Mouse (Mus musculus) stomach, embryonic 16.5 days (tissue): ENCODE measurements around the gene Slc44a4. TPM values are rescaled to one million over a fixed set of nuclear protein-coding genes. Genes with fewer than 3 reads are reported as not detected.
"Not testable (repeated sequence)": the region's sequence is repeated elsewhere in the genome, so short reads cannot be mapped to it uniquely, and the experiment has no call there.

Source experiments
- ATAC-seq: fragments of 200-750 bp; cut with Nextera tagmentation; 2 replicates; pipeline ENCODE4 v1.8.0; 2017; ENCODE audit warnings: moderate number of reproducible peaks, moderate TSS enrichment; ENCODE audit not compliant: insufficient read depth, low FRiP score
- H3K27ac ChIP-seq: fragments of 300-500 bp; sonication (generic); 2 replicates; pipeline ENCODE4 v1.5.1; 2014; ENCODE audit warnings: low read length
- H3K27me3 ChIP-seq: fragments of 300-500 bp; sonication (generic); 2 replicates; pipeline ENCODE4 v1.6.1; 2014; ENCODE audit warnings: low read length, control low read depth, mixed read lengths; ENCODE audit not compliant: control insufficient read depth, insufficient read depth
- H3K36me3 ChIP-seq: fragments of 300-500 bp; sonication (generic); 2 replicates; pipeline ENCODE4 v1.6.1; 2014; ENCODE audit warnings: low read length; ENCODE audit not compliant: control insufficient read depth, insufficient read depth
- H3K4me1 ChIP-seq: fragments of 300-500 bp; sonication (generic); 2 replicates; pipeline ENCODE4 v1.6.1; 2014; ENCODE audit warnings: low read length, control low read depth, mixed read lengths; ENCODE audit not compliant: control insufficient read depth, insufficient read depth
- H3K4me2 ChIP-seq: fragments of 300-500 bp; sonication (generic); 2 replicates; pipeline ENCODE4 v1.6.1; 2014; ENCODE audit warnings: low read depth, low read length, mixed read lengths
- H3K4me3 ChIP-seq: fragments of 300-500 bp; sonication (generic); replicated peaks from 2 replicates; pipeline ENCODE4 v1.5.1; 2014; ENCODE audit warnings: mild to moderate bottlenecking, low read length
- H3K9ac ChIP-seq: fragments of 300-500 bp; sonication (generic); 2 replicates; pipeline ENCODE4 v1.6.1; 2014; ENCODE audit warnings: low read length
- H3K9me3 ChIP-seq: fragments of 300-500 bp; sonication (generic); replicated peaks from 2 replicates; pipeline ENCODE4 v1.6.1; 2016; ENCODE audit warnings: low read length, control low read depth; ENCODE audit not compliant: control insufficient read depth
- WGBS: fragments of 180-500 bp; shearing (Covaris S2); extraction: QIAGEN DNeasy Blood & Tissue Kit; methylation state at CpG from one replicate; pipeline ENCODE4 v1.1.7; 2014; 5-methylcytosine and 5-hydroxymethylcytosine counted together
- polyA plus RNA-seq: library from polyadenylated mRNA; unstranded; fragments of >200 nt; fragmentation: Nextera tagmentation; extraction: Ambion mirVana; gene quantifications from 2 replicates; pipeline ENCODE4 v1.2.1, GENCODE M21; 2015

Slc44a4 gene
- polyA plus RNA-seq, 1 experiment from 2014 or later: 19.3 TPM

DNA sequence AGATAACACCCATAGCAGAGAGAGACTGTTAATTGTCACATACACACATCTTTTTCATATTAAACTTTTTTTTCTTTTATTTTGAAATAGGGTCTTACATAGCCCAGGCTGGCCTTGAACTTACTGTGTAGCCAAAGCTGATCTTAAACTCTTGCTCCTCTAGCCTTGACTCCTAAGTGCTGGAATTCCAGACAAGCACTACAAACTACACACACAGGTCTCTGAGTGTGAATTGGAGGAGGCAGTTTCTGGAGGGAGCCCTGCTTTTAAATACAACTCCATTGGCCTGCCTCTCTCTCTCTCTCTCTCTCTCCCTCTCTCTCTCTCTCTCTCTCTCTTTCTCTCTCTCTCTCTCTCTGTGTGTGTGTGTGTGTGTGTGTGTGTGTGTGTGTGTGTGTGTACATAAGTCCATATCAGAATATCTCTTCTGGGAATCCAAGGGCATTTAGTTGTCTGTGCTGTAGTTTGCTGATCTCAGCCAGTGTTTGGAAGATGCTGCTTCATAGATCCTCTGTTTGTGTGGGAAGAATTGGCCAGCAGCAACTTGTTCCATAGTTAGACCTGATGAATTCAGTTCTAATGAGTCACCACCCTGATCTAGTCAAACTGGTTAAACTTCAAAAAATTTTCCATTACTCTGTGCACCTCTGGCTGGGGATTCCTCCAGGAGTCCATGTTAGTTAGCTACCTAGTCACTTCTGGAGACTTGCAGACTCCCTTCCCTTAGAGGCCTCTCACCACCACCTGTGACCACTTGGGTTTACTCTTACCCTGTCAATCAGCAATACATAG is 46.6 kb downstream of the Slc44a4 start:
- Histone ChIP-seq H3K27ac (peak overlapping the region; percentile 99), H3K4me3 (no peak overlapping the region), H3K4me2 (no peak overlapping the region), H3K4me1 (peaks cover 24% of the 10 kb centered on the region), H3K36me3 (no peaks in the 10 kb centered on the region), H3K27me3 (no peaks in the 10 kb centered on the region), H3K9ac (no peak overlapping the region), H3K9me3 (no peaks in the 10 kb centered on the region)
- no peak for ATAC-seq

DNA sequence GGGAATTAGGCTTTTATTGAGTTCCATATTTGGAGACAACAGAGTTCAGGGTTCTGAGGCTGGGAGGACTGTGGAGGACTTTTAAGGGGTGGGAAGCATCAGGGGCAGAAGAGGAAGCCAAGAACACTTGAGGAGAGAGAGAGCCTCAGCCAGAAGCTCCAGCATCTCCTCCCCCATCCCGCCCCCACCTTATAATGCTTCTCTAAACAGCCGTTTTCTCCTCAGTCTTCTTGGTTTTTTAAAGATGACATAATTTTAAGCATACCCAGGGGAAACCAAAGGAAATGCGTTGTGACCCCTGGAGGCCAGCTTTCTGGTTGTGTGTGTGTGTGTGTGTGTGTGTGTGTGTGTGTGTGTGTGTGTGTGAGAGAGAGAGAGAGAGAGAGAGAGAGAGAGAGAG is 47.9 kb downstream of the Slc44a4 start:
- peak overlapping the region; percentile 99 for H3K27ac ChIP-seq
- WGBS: 23% methylated on average over 3 of the region's 3 CpGs

DNA sequence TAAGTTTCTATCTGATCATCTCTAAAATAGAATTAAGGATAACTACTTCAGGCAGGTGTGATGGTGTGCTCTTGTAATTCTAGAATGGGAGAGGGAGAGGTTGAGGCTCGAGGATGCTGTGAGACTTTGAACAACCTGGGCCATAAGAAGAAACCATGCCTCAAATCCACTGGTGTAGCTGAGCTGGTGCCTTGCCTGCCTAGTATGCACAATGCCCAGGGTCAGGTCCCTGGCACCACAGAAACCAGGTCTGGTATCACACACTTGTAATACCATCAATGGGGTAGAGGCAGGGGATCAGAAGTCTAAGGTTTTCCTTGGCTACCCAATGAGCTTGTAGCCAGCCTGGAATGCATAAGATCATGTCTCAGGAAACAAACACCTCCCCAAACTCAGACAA is 48.6 kb downstream of the Slc44a4 start:
- Histone ChIP-seq H3K27me3 (peaks cover 4% of the 10 kb centered on the region; the same call in 1 of the 2 replicates), H3K4me3 (no peak overlapping the region), H3K27ac (peak overlapping the region; percentile 6; the same call in 1 of the 2 replicates), H3K9me3 (no peaks in the 10 kb centered on the region), H3K9ac (no peak overlapping the region), H3K36me3 (no peaks in the 10 kb centered on the region), H3K4me2 (no peak overlapping the region), H3K4me1 (peaks cover 24% of the 10 kb centered on the region)
- 60% methylated on average over 1 of the region's 1 CpGs for WGBS
- no peak for ATAC-seq

More for the DNA sequence above, 47.9 kb downstream of the Slc44a4 start:
- no peaks in the 10 kb centered on the region for H3K27me3 ChIP-seq
- H3K36me3 ChIP-seq: no peaks in the 10 kb centered on the region
- no peak overlapping the region; the same call in 1 of the 2 replicates for H3K9ac ChIP-seq
- H3K4me2 ChIP-seq: no peak overlapping the region
- H3K4me1 ChIP-seq: peaks cover 24% of the 10 kb centered on the region
- no peaks in the 10 kb centered on the region for H3K9me3 ChIP-seq
- no peak overlapping the region for H3K4me3 ChIP-seq
- no peak; the same call in 1 of the 2 replicates for ATAC-seq

DNA sequence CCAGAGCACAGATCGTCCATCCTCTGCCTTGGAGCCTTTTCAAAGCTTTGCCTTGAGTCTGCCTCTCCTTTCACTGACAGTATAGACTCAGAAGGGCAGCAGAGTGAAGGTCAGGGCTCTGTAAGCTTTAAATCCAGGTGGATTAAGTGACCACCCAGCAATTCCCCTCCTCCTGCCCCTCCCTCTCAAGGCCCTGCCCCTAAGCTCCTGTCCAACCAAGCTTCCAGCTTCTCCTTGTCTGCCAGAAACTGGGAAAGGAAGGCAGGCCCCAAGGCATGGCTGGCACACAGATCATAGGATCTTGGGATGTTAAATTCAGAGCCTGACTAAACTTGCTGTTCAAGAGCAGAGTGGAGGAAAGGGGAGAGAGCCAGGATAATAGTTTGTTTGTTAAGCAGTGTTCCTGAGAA is 50.4 kb downstream of the Slc44a4 start:
- Histone ChIP-seq H3K4me1 (peaks cover 24% of the 10 kb centered on the region), H3K27ac (peak overlapping the region; percentile 20)
- 0 out of 2 replicates have a peak, but pooled peaks have one; percentile 9 for ATAC-seq

DNA sequence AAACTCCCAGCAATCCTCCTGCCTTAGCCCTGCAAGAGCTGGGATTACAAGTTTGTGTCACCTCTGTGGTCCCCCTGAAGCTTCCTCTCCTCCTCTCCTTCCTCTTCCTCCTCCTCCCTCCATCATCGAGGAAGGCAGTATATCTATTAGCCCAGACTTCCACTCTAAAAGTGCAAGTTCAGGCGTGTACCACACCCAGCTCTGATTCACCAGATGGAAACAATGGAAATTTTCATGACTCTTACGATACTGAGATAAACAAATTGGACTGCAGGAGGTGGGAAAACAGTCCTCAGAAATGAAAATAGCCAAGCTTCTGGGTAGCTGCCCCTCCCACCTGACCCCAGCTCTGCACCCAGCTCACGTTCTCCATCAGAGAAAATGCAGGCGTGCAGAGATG is 51.4 kb downstream of the Slc44a4 start:
- Histone ChIP-seq H3K27ac (no peak overlapping the region; the same call in 1 of the 2 replicates), H3K9me3 (no peaks in the 10 kb centered on the region), H3K9ac (peak overlapping the region; percentile 12; the same call in 1 of the 2 replicates), H3K27me3 (peaks cover 19% of the 10 kb centered on the region), H3K4me2 (no peak overlapping the region), H3K4me1 (peaks cover 18% of the 10 kb centered on the region), H3K4me3 (no peak overlapping the region), H3K36me3 (no peaks in the 10 kb centered on the region)
- WGBS: 42% methylated on average over 5 of the region's 5 CpGs
- ATAC-seq: no peak

More for the DNA sequence above, 50.4 kb downstream of the Slc44a4 start:
- no peaks in the 10 kb centered on the region for H3K9me3 ChIP-seq
- H3K36me3 ChIP-seq: no peaks in the 10 kb centered on the region
- peak overlapping the region; percentile 46 for H3K9ac ChIP-seq
- peaks cover 19% of the 10 kb centered on the region for H3K27me3 ChIP-seq
- H3K4me3 ChIP-seq: no peak overlapping the region
- H3K4me2 ChIP-seq: no peak overlapping the region
- WGBS: 20% methylated on average over 1 of the region's 1 CpGs

DNA sequence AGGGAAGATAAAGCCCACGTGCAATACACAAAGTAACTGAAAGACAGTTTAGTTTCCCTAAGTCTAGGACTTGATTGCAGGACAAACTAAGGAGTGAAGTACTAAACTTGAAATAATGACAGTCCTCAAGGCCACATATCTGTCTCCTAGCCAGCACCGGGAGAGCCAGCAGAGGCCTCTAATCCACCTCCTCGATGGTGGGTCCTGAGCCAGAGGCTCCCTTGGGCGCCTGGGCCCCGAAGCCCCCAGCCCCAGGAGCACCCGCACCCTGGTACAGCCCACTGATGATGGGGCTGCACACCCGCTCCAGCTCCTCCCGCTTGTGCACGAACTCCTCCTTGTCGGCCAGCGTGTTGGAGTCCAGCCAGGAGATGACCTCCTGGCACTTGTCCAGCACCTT is 55.6 kb downstream of the Slc44a4 start, which contains the start of gene Gm20481:
Gene Gm20481, plus strand, starts transcription at position 91 of the 400 bp plus-strand sequence.
- 59% methylated on average over 6 of the region's 11 CpGs for WGBS
- H3K4me1 ChIP-seq, H3K36me3 ChIP-seq, H3K9me3 ChIP-seq, H3K27ac ChIP-seq, H3K4me2 ChIP-seq, H3K9ac ChIP-seq, H3K4me3 ChIP-seq, ATAC-seq: not testable (repeated sequence)
- H3K27me3 ChIP-seq: peaks cover 19% of the 10 kb centered on the region

DNA sequence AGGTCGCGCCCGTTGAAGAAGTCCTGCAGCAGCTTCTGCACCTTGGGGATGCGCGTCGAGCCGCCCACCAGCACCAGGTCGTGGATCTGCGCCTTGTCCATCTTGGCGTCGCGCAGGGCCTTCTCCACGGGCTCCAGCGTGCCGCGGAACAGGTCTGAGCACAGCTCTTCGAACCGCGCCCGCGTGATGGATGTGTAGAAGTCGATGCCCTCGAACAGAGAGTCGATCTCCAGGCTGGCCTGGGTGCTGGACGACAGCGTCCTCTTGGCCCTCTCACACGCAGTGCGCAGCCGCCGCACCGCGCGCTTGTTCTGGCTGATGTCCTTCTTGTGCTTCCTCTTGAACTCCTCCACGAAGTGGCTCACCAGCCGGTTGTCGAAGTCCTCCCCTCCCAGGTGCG is 56.6 kb downstream of the Slc44a4 start:
- H3K27ac ChIP-seq, H3K36me3 ChIP-seq, H3K9me3 ChIP-seq, H3K4me1 ChIP-seq, H3K4me2 ChIP-seq, H3K9ac ChIP-seq, ATAC-seq, H3K4me3 ChIP-seq: not testable (repeated sequence)
- 28% methylated on average over 24 of the region's 37 CpGs for whole genome bisulfite sequencing
- H3K27me3 ChIP-seq: peaks cover 19% of the 10 kb centered on the region

DNA sequence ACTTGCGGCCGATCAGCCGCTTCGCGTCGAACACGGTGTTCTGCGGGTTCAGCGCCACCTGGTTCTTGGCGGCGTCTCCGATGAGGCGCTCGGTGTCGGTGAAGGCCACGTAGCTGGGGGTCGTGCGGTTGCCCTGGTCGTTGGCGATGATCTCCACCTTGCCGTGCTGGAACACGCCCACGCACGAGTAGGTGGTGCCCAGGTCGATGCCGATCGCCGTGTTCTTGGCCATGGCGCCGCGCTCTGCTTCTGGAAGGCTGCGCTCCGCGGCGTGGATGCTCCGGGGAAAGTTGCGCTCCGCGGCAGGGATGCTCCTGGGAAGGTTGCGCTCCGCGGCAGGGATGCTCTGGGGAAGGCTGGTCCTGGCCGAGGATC is 57.4 kb downstream of the Slc44a4 start:
- H3K36me3 ChIP-seq, H3K9ac ChIP-seq, H3K9me3 ChIP-seq, H3K4me1 ChIP-seq, H3K27ac ChIP-seq: not testable (repeated sequence)
- Histone ChIP-seq H3K4me3 (peak overlapping the region; percentile 42), H3K27me3 (peaks cover 19% of the 10 kb centered on the region), H3K4me2 (peak overlapping the region; percentile 69)
- 3% methylated on average over 22 of the region's 43 CpGs for WGBS
- ATAC-seq: peak; percentile 44

DNA sequence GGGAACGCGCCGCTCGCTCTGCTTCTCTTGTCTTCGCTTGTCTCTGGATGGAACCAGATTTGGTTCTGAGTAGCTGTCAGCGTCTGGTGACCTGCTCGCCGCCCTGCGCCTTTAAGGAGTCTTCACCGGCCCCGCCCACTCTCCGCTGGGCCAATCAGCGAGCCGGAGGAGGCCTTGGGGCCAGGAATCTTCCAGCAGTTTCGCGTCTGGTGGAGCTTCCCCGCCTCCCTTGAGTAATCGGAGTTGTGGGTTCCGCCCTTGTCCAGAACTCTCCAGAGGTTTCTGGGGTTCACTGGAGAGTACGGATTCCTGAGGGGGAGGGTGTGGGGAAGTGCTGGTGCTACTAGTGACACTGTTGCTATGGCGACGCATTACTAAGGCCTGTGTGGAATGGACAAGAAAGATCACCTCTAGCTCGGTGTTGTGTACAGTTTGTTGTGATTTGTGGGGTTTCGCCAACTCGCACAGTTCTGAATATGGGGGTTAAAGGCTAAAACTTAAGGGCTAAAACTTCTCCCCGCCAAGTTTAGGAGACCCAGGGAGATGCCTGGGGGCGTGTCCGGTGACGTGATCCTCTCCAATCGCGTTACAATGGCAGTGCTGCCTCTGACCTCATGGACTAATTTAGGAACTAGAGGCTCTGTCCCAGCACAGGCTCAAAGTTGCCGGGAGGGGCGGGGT is 57.9 kb downstream of the Slc44a4 start, which contains the start of the genes Hspa1a and Hspa1l:
Gene Hspa1a, minus strand, starts transcription at position 88 of the 681 bp plus-strand sequence.
Gene Hspa1l, plus strand, starts transcription at position 635 of the 681 bp plus-strand sequence.
- H3K9me3 ChIP-seq, H3K36me3 ChIP-seq, H3K4me1 ChIP-seq: not testable (repeated sequence)
- peak; percentile 96 for ATAC-seq
- peaks cover 19% of the 10 kb centered on the region for H3K27me3 ChIP-seq
- H3K9ac ChIP-seq: peak within 1 kb of the TSS; percentile 38
- H3K27ac ChIP-seq: peak within 1 kb of the TSS; percentile 25
- peak within 1 kb of the TSS; percentile 42 for H3K4me3 ChIP-seq
- WGBS: under 1% methylated on average over 29 of the region's 33 CpGs
- peak within 1 kb of the TSS; percentile 69 for H3K4me2 ChIP-seq
